Mouse (Mus musculus): Measurements from ENCODE around the gene Nfkbib. TPM values are rescaled to one million over a fixed set of nuclear protein-coding genes. Genes with fewer than 3 reads are reported as not detected.

Gene Nfkbib
- polyA plus RNA-seq, 1 experiment from 2014 or later, result 70.2 TPM

DNA sequence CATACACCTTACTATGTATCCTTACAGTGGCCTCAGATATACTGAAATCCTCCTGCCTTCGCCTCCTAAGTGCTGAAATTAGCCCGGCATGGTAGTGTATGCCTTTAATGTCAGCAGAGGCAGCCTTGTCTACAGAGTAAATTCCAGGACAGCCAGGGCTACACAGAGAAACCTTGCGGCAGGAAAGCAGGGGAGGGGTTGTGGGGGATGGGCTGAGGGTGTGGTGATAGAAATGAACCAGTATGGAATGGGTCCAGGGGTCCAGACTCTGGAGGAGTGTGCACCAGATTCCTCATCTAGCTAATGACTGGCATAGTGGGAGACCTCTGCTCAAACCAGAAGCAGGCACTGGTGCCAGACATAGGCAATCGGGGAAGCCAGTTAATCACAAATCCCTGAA is 48.2 kb downstream of the Nfkbib start:
- no peaks in the 10 kb centered on the region for H3K9me3 ChIP-seq (ENCODE audit: control insufficient read depth, low read length)
- no peak overlapping the region; the same call in 1 of the 2 replicates for H3K9ac ChIP-seq (ENCODE audit: low read depth, low read length)
- ATAC-seq, result no peak
- no peaks in the 10 kb centered on the region for H3K36me3 ChIP-seq (ENCODE audit: control insufficient read depth, insufficient read depth, low read length)
- H3K4me2 ChIP-seq (ENCODE audit: low read length), result no peak overlapping the region
- H3K4me1 ChIP-seq (ENCODE audit: control insufficient read depth, insufficient read depth, low read depth, low read length), result peaks cover 4% of the 10 kb centered on the region; the same call in 1 of the 2 replicates
- no peaks in the 10 kb centered on the region for H3K27me3 ChIP-seq (replicated peaks; ENCODE audit: control insufficient read depth, insufficient read depth, low read length)
- H3K27ac ChIP-seq (ENCODE audit: low read depth, low read length), result no peak overlapping the region
- 66% methylated on average over 4 of the region's 4 CpGs for WGBS
- no peak overlapping the region for H3K4me3 ChIP-seq (ENCODE audit: low read length)

GRCm38 (mm10) chr7:28717726-28718125 is 49.6 kb downstream of the Nfkbib start:
- peaks cover 4% of the 10 kb centered on the region; the same call in 1 of the 2 replicates for H3K4me1 ChIP-seq (ENCODE audit: control insufficient read depth, insufficient read depth, low read depth, low read length)
- WGBS, result 87% methylated on average over 10 of the region's 10 CpGs
- no peak overlapping the region for H3K4me2 ChIP-seq (ENCODE audit: low read length)
- H3K9ac ChIP-seq (ENCODE audit: low read depth, low read length), result no peak overlapping the region
- no peak overlapping the region for H3K4me3 ChIP-seq (ENCODE audit: low read length)
- no peaks in the 10 kb centered on the region for H3K36me3 ChIP-seq (ENCODE audit: control insufficient read depth, insufficient read depth, low read length)
- H3K27ac ChIP-seq (ENCODE audit: low read depth, low read length), result no peak overlapping the region
- ATAC-seq, result no peak
- no peaks in the 10 kb centered on the region for H3K27me3 ChIP-seq (replicated peaks; ENCODE audit: control insufficient read depth, insufficient read depth, low read length)
- no peaks in the 10 kb centered on the region for H3K9me3 ChIP-seq (ENCODE audit: control insufficient read depth, low read length)

DNA sequence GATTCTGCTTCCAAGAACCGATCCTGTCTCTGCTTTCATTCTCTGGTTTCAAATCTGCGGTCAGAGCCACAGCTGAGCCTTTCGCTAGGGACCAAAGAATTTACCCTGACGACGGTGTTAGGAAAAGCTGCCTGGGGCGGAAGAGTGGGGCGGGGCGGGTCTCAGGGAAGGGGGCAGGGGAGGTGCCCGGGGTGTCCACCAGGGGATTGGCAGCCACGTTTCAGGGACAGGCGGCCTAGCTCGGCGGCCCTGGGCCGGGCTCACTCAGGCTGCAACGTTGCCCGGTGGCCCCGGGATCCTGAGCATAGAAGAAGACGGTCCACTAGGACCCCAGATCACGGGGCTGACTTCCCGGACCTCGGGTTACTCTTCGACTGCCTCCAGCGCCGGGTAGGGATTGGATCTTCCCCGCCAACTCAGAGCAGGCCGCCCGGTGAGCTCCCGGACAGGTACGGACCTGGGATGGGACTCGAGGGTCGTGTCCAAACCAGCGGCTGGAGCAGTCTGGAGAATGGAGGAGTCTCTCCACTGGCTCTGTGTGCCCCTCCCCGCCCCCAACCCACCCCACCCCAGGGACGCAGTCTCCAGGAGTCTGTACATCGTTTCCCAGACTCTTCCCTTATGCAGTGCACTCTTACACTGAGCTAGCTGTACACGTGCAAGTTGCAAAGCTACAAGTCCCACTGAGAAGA is 50.6 kb downstream of the Nfkbib start, which contains the start of gene Fbxo17:
Gene Fbxo17 (plus strand): TSS at position 215 of the 692 bp plus-strand sequence.
- H3K27me3 ChIP-seq (replicated peaks; ENCODE audit: control insufficient read depth, insufficient read depth, low read length), result no peaks in the 10 kb centered on the region
- no peaks in the 10 kb centered on the region for H3K9me3 ChIP-seq (ENCODE audit: control insufficient read depth, low read length)
- H3K36me3 ChIP-seq (ENCODE audit: control insufficient read depth, insufficient read depth, low read length), result no peaks in the 10 kb centered on the region
- H3K9ac ChIP-seq (ENCODE audit: low read depth, low read length), result peak within 1 kb of the TSS; percentile 67
- H3K4me1 ChIP-seq (ENCODE audit: control insufficient read depth, insufficient read depth, low read depth, low read length), result peaks cover 4% of the 10 kb centered on the region; the same call in 1 of the 2 replicates
- no peak within 1 kb of the TSS for H3K27ac ChIP-seq (ENCODE audit: low read depth, low read length)
- peak within 1 kb of the TSS; percentile 45 for H3K4me3 ChIP-seq (ENCODE audit: low read length)
- 2% methylated on average over 33 of the region's 36 CpGs for WGBS
- peak within 1 kb of the TSS; percentile 83 for H3K4me2 ChIP-seq (ENCODE audit: low read length)
- peak; percentile 77 for ATAC-seq

GRCm38 (mm10) chr7:28715598-28715997 is 51.7 kb downstream of the Nfkbib start:
- Histone ChIP-seq H3K27ac (ENCODE audit: low read depth, low read length) (no peak overlapping the region), H3K27me3 (replicated peaks; ENCODE audit: control insufficient read depth, insufficient read depth, low read length) (no peaks in the 10 kb centered on the region), H3K4me1 (ENCODE audit: control insufficient read depth, insufficient read depth, low read depth, low read length) (peaks cover 4% of the 10 kb centered on the region; the same call in 1 of the 2 replicates), H3K9me3 (ENCODE audit: control insufficient read depth, low read length) (no peaks in the 10 kb centered on the region), H3K4me3 (ENCODE audit: low read length) (no peak overlapping the region), H3K36me3 (ENCODE audit: control insufficient read depth, insufficient read depth, low read length) (no peaks in the 10 kb centered on the region), H3K4me2 (ENCODE audit: low read length) (no peak overlapping the region), H3K9ac (ENCODE audit: low read depth, low read length) (no peak overlapping the region)
- ATAC-seq, result no peak
- WGBS, result 97% methylated on average over 2 of the region's 2 CpGs

DNA sequence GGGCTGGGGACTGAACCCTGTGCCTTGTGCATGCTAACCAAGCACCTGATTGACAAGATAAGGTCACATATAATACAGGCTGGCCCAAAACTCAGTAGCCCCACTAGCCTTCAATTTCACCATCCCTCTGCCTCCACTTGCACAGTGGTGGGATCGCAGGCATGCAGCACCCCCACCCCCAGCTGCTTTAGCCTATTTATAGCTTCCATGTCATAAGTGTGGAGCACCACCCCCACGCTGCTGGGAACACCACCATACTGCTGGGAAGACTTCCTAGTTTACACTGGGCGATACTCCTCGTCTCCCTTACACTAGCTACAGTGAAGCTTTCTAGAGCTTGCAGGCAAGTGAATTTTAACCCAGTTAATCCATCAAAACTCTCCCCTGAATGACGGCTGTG is 52.6 kb downstream of the Nfkbib start:
- H3K4me3 ChIP-seq (ENCODE audit: low read length), result no peak overlapping the region
- no peaks in the 10 kb centered on the region for H3K9me3 ChIP-seq (ENCODE audit: control insufficient read depth, low read length)
- H3K27ac ChIP-seq (ENCODE audit: low read depth, low read length), result no peak overlapping the region
- no peak for ATAC-seq
- 88% methylated on average over 5 of the region's 5 CpGs for WGBS
- H3K9ac ChIP-seq (ENCODE audit: low read depth, low read length), result no peak overlapping the region
- H3K4me2 ChIP-seq (ENCODE audit: low read length), result no peak overlapping the region
- H3K36me3 ChIP-seq (ENCODE audit: control insufficient read depth, insufficient read depth, low read length), result no peaks in the 10 kb centered on the region
- peaks cover 4% of the 10 kb centered on the region; the same call in 1 of the 2 replicates for H3K4me1 ChIP-seq (ENCODE audit: control insufficient read depth, insufficient read depth, low read depth, low read length)
- no peaks in the 10 kb centered on the region for H3K27me3 ChIP-seq (replicated peaks; ENCODE audit: control insufficient read depth, insufficient read depth, low read length)

DNA sequence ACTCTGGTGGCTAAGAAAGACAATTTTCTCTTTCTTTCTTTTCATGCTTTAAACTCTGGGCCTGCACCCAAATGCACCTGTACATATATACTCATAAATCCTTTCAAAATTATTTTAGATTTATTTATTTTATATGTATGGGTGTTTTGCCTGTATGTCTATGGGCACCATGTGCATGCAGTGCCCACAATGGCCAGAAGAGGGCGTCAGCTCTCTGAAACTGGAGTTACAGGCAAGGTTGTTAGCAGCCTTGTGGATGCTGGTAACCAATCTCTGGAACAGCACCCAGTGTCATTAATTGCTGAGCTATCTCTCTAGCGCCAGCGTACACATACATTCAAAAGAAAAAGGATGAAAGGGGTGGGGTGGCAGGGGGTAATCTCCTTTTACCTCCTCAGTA is 56.4 kb downstream of the Nfkbib start:
- no peaks in the 10 kb centered on the region for H3K36me3 ChIP-seq (ENCODE audit: control insufficient read depth, insufficient read depth, low read length)
- H3K4me2 ChIP-seq (ENCODE audit: low read length), result no peak overlapping the region
- no peaks in the 10 kb centered on the region for H3K27me3 ChIP-seq (replicated peaks; ENCODE audit: control insufficient read depth, insufficient read depth, low read length)
- H3K9me3 ChIP-seq (ENCODE audit: control insufficient read depth, low read length), result no peaks in the 10 kb centered on the region
- H3K27ac ChIP-seq (ENCODE audit: low read depth, low read length), result no peak overlapping the region
- 63% methylated on average over 3 of the region's 3 CpGs for WGBS
- no peak overlapping the region for H3K9ac ChIP-seq (ENCODE audit: low read depth, low read length)
- no peaks in the 10 kb centered on the region for H3K4me1 ChIP-seq (ENCODE audit: control insufficient read depth, insufficient read depth, low read depth, low read length)
- ATAC-seq, result no peak
- no peak overlapping the region for H3K4me3 ChIP-seq (ENCODE audit: low read length)

DNA sequence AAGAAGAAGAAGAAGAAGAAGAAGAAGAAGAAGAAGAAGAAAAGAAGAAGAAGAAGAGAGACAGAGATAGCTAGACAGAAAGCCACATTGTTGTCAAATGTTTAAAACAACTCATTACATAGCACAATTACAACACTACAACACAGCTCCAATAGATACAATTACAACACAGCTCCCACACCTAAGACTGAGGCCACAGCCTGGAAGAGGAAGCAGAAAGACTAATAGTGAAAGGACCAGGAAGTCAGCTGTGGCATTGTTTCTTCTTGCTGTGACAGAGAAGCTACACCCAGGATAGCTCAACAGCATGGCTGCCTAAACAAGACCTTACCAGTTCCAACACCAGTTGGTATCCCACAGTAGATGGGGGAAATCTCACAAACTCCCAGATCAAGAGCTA is 57.9 kb downstream of the Nfkbib start:
- ATAC-seq, result no peak
- H3K4me2 ChIP-seq (ENCODE audit: low read length), result no peak overlapping the region
- H3K4me1 ChIP-seq (ENCODE audit: control insufficient read depth, insufficient read depth, low read depth, low read length), result no peaks in the 10 kb centered on the region
- no peaks in the 10 kb centered on the region for H3K27me3 ChIP-seq (replicated peaks; ENCODE audit: control insufficient read depth, insufficient read depth, low read length)
- no peak overlapping the region for H3K4me3 ChIP-seq (ENCODE audit: low read length)
- no peaks in the 10 kb centered on the region for H3K36me3 ChIP-seq (ENCODE audit: control insufficient read depth, insufficient read depth, low read length)
- H3K27ac ChIP-seq (ENCODE audit: low read depth, low read length), result no peak overlapping the region
- H3K9ac ChIP-seq (ENCODE audit: low read depth, low read length), result no peak overlapping the region
- H3K9me3 ChIP-seq (ENCODE audit: control insufficient read depth, low read length), result no peaks in the 10 kb centered on the region

Other genes starting within 250 kb of the Nfkbib start
- gene Ifnl3, start 244.7 kb downstream of the Nfkbib start, polyA plus RNA-seq (2015; fragmentation: Nextera tagmentation; extraction: Ambion mirVana), result not detected in 2 replicates
- not detected in 2 replicates for gene Sycn, start 226.6 kb downstream of the Nfkbib start, polyA plus RNA-seq (2015; fragmentation: Nextera tagmentation; extraction: Ambion mirVana)
- 0.14 TPM in 1 of 2 replicates, not detected in the other for gene Nccrp1, start 220.3 kb downstream of the Nfkbib start, polyA plus RNA-seq (2015; fragmentation: Nextera tagmentation; extraction: Ambion mirVana)
- gene Samd4b, start 169.4 kb downstream of the Nfkbib start, polyA plus RNA-seq (2015; fragmentation: Nextera tagmentation; extraction: Ambion mirVana), result 11.1 and 23.4 TPM in 2 replicates
- 18.2 and 21.5 TPM in 2 replicates for gene Pak4, start 169.3 kb downstream of the Nfkbib start, polyA plus RNA-seq (2015; fragmentation: Nextera tagmentation; extraction: Ambion mirVana)
- 0.31 and 0.34 TPM in 2 replicates for gene Acp7, start 136.2 kb downstream of the Nfkbib start, polyA plus RNA-seq (2015; fragmentation: Nextera tagmentation; extraction: Ambion mirVana)
- gene Fbxo27, start 74.7 kb downstream of the Nfkbib start, polyA plus RNA-seq (2015; fragmentation: Nextera tagmentation; extraction: Ambion mirVana), result 12.9 and 16.6 TPM in 2 replicates
- gene Fbxo17, start 50.7 kb downstream of the Nfkbib start, polyA plus RNA-seq (2015; fragmentation: Nextera tagmentation; extraction: Ambion mirVana), result 4.7 and 5.4 TPM in 2 replicates
- 107 and 113 TPM in 2 replicates for gene Mrps12, start 25.7 kb downstream of the Nfkbib start, polyA plus RNA-seq (2015; fragmentation: Nextera tagmentation; extraction: Ambion mirVana)
- gene Sars2, start 25.5 kb downstream of the Nfkbib start, polyA plus RNA-seq (2015; fragmentation: Nextera tagmentation; extraction: Ambion mirVana), result 18.7 and 20.8 TPM in 2 replicates
- 0.72 and 1.1 TPM in 2 replicates for gene Ccer2, start 11.3 kb downstream of the Nfkbib start, polyA plus RNA-seq (2015; fragmentation: Nextera tagmentation; extraction: Ambion mirVana)
- 128 and 130 TPM in 2 replicates for gene Sirt2, start 777 bp downstream of the Nfkbib start, polyA plus RNA-seq (2015; fragmentation: Nextera tagmentation; extraction: Ambion mirVana)
- 2.8 and 2.9 TPM in 2 replicates for gene Rinl, start 21.5 kb upstream of the Nfkbib start, polyA plus RNA-seq (2015; fragmentation: Nextera tagmentation; extraction: Ambion mirVana)
- gene Hnrnpl, start 41.0 kb upstream of the Nfkbib start, polyA plus RNA-seq (2015; fragmentation: Nextera tagmentation; extraction: Ambion mirVana), result 117 and 127 TPM in 2 replicates
- gene Ech1, start 57.7 kb upstream of the Nfkbib start, polyA plus RNA-seq (2015; fragmentation: Nextera tagmentation; extraction: Ambion mirVana), result 115 and 117 TPM in 2 replicates
- 5.3 and 6.1 TPM in 2 replicates for gene Lgals4, start 66.3 kb upstream of the Nfkbib start, polyA plus RNA-seq (2015; fragmentation: Nextera tagmentation; extraction: Ambion mirVana)
- gene Lgals7, start 96.3 kb upstream of the Nfkbib start, polyA plus RNA-seq (2015; fragmentation: Nextera tagmentation; extraction: Ambion mirVana), result 4.9 and 5.3 TPM in 2 replicates
- 0.54 and 0.70 TPM in 2 replicates for gene Capn12, start 113.9 kb upstream of the Nfkbib start, polyA plus RNA-seq (2015; fragmentation: Nextera tagmentation; extraction: Ambion mirVana)
- gene Actn4, start 194.8 kb upstream of the Nfkbib start, polyA plus RNA-seq (2015; fragmentation: Nextera tagmentation; extraction: Ambion mirVana), result 146 and 172 TPM in 2 replicates
- 282 and 295 TPM in 2 replicates for gene Eif3k, start 214.4 kb upstream of the Nfkbib start, polyA plus RNA-seq (2015; fragmentation: Nextera tagmentation; extraction: Ambion mirVana)
- gene Map4k1, start 214.5 kb upstream of the Nfkbib start, polyA plus RNA-seq (2015; fragmentation: Nextera tagmentation; extraction: Ambion mirVana), result 10.7 and 13.8 TPM in 2 replicates

Measured in hindbrain, embryonic 16.5 days (tissue).